Mouse (Mus musculus): ENCODE results near the gene Srgap2. TPM values are rescaled to one million over a fixed set of nuclear protein-coding genes. Genes with fewer than 3 reads are reported as not detected.

Srgap2 gene
- total and polyA plus RNA-seq, 2 experiments from 2014 or later = 24.5 to 69.3 TPM

GRCm38 (mm10) chr1:131278606-131279455 lies 248.3 kb downstream of the Srgap2 start:
- WGBS = 49% methylated on average over 8 of the region's 8 CpGs
- Histone ChIP-seq H3K4me3 (ENCODE audit: low read length) (no peak overlapping the region; the same call in 1 of the 2 replicates), H3K4me2 (ENCODE audit: low read depth, low read length) (peak overlapping the region; percentile 16; the same call in 1 of the 2 replicates), H3K9me3 (ENCODE audit: low read length) (no peaks in the 10 kb centered on the region), H3K9ac (replicated peaks; ENCODE audit: low read length) (no peak overlapping the region), H3K36me3 (ENCODE audit: insufficient read depth, low read length) (no peaks in the 10 kb centered on the region), H3K27me3 (ENCODE audit: insufficient read depth, low read length) (no peaks in the 10 kb centered on the region), H3K4me1 (ENCODE audit: insufficient read depth, low read length) (no peaks in the 10 kb centered on the region), H3K27ac (no peak overlapping the region)
- DNase-seq (ENCODE audit: low spot score) = no peak
- TF ChIP-seq CTCF (IDR thresholded peaks at IDR 0.05; ENCODE audit: low read depth) = no peak
- no peak for ATAC-seq

GRCm38 (mm10) chr1:131276831-131277230 lies 250.3 kb downstream of the Srgap2 start:
- Histone ChIP-seq H3K27ac (no peak overlapping the region), H3K9ac (replicated peaks; ENCODE audit: low read length) (no peak overlapping the region), H3K27me3 (ENCODE audit: insufficient read depth, low read length) (no peaks in the 10 kb centered on the region), H3K36me3 (ENCODE audit: insufficient read depth, low read length) (no peaks in the 10 kb centered on the region), H3K4me3 (ENCODE audit: low read length) (no peak overlapping the region), H3K9me3 (ENCODE audit: low read length) (no peaks in the 10 kb centered on the region), H3K4me1 (ENCODE audit: insufficient read depth, low read length) (no peaks in the 10 kb centered on the region), H3K4me2 (ENCODE audit: low read depth, low read length) (no peak overlapping the region)
- ATAC-seq (no peak), DNase-seq (ENCODE audit: low spot score) (no peak)
- TF ChIP-seq CTCF (IDR thresholded peaks at IDR 0.05; ENCODE audit: low read depth) = no peak

GRCm38 (mm10) chr1:131275577-131275976 lies 251.6 kb downstream of the Srgap2 start:
- no peaks in the 10 kb centered on the region for H3K9me3 ChIP-seq (ENCODE audit: low read length)
- no peak overlapping the region for H3K27ac ChIP-seq
- H3K4me2 ChIP-seq (ENCODE audit: low read depth, low read length) = no peak overlapping the region
- ATAC-seq = no peak
- no peaks in the 10 kb centered on the region for H3K36me3 ChIP-seq (ENCODE audit: insufficient read depth, low read length)
- no peak overlapping the region for H3K4me3 ChIP-seq (ENCODE audit: low read length)
- H3K4me1 ChIP-seq (ENCODE audit: insufficient read depth, low read length) = no peaks in the 10 kb centered on the region
- no peak for TF ChIP-seq CTCF (IDR thresholded peaks at IDR 0.05; ENCODE audit: low read depth)
- H3K9ac ChIP-seq (replicated peaks; ENCODE audit: low read length) = no peak overlapping the region
- no peak for DNase-seq (ENCODE audit: low spot score)
- 79% methylated on average over 14 of the region's 14 CpGs for WGBS
- H3K27me3 ChIP-seq (ENCODE audit: insufficient read depth, low read length) = no peaks in the 10 kb centered on the region

GRCm38 (mm10) chr1:131274725-131275539 lies 252.2 kb downstream of the Srgap2 start:
- Histone ChIP-seq H3K27ac (no peak overlapping the region), H3K4me3 (ENCODE audit: low read length) (no peak overlapping the region), H3K9me3 (ENCODE audit: low read length) (no peaks in the 10 kb centered on the region), H3K9ac (replicated peaks; ENCODE audit: low read length) (no peak overlapping the region), H3K4me1 (ENCODE audit: insufficient read depth, low read length) (no peaks in the 10 kb centered on the region), H3K36me3 (ENCODE audit: insufficient read depth, low read length) (no peaks in the 10 kb centered on the region), H3K27me3 (ENCODE audit: insufficient read depth, low read length) (no peaks in the 10 kb centered on the region), H3K4me2 (ENCODE audit: low read depth, low read length) (no peak overlapping the region)
- ATAC-seq (no peak), DNase-seq (ENCODE audit: low spot score) (no peak)
- WGBS = 51% methylated on average over 22 of the region's 22 CpGs
- TF ChIP-seq CTCF (IDR thresholded peaks at IDR 0.05; ENCODE audit: low read depth) = peak; percentile 33

GRCm38 (mm10) chr1:131269797-131270578 lies 257.2 kb downstream of the Srgap2 start:
- Histone ChIP-seq H3K4me1 (ENCODE audit: insufficient read depth, low read length) (no peaks in the 10 kb centered on the region), H3K4me2 (ENCODE audit: low read depth, low read length) (peak overlapping the region; percentile 38; the same call in 1 of the 2 replicates), H3K27me3 (ENCODE audit: insufficient read depth, low read length) (no peaks in the 10 kb centered on the region), H3K9ac (replicated peaks; ENCODE audit: low read length) (no peak overlapping the region), H3K9me3 (ENCODE audit: low read length) (no peaks in the 10 kb centered on the region), H3K27ac (no peak overlapping the region), H3K4me3 (ENCODE audit: low read length) (no peak overlapping the region), H3K36me3 (ENCODE audit: insufficient read depth, low read length) (no peaks in the 10 kb centered on the region)
- DNase-seq (ENCODE audit: low spot score) (peak; percentile 88), ATAC-seq (peak; percentile 52)
- 24% methylated on average over 22 of the region's 22 CpGs for WGBS
- TF ChIP-seq CTCF (IDR thresholded peaks at IDR 0.05; ENCODE audit: low read depth) = peak; percentile 92

GRCm38 (mm10) chr1:131268776-131269175 lies 258.4 kb downstream of the Srgap2 start:
- no peak overlapping the region for H3K9ac ChIP-seq (replicated peaks; ENCODE audit: low read length)
- 85% methylated on average over 10 of the region's 10 CpGs for WGBS
- TF ChIP-seq CTCF (IDR thresholded peaks at IDR 0.05; ENCODE audit: low read depth) = no peak
- no peaks in the 10 kb centered on the region for H3K36me3 ChIP-seq (ENCODE audit: insufficient read depth, low read length)
- no peak overlapping the region for H3K27ac ChIP-seq
- H3K27me3 ChIP-seq (ENCODE audit: insufficient read depth, low read length) = no peaks in the 10 kb centered on the region
- ATAC-seq = no peak
- H3K4me3 ChIP-seq (ENCODE audit: low read length) = no peak overlapping the region
- DNase-seq (ENCODE audit: low spot score) = no peak
- H3K4me1 ChIP-seq (ENCODE audit: insufficient read depth, low read length) = no peaks in the 10 kb centered on the region
- H3K4me2 ChIP-seq (ENCODE audit: low read depth, low read length) = no peak overlapping the region
- no peaks in the 10 kb centered on the region for H3K9me3 ChIP-seq (ENCODE audit: low read length)
